Mouse (Mus musculus) neural tube, embryonic 13.5 days (tissue): ENCODE data around the gene Ifnb1. TPM values are rescaled to one million over a fixed set of nuclear protein-coding genes. Genes with fewer than 3 reads are reported as not detected.

ENCODE experiments used
- ATAC-seq: fragments of 200-750 bp; cut with Nextera tagmentation; 2 replicates; pipeline ENCODE4 v1.8.0; 2017; ENCODE audit warnings: low read depth, mild to moderate bottlenecking, moderate TSS enrichment, moderate library complexity
- H3K27ac ChIP-seq: fragments of 300-500 bp; sonication (generic); replicated peaks from 2 replicates; pipeline ENCODE4 v1.5.1; 2015; ENCODE audit warnings: moderate library complexity, mild to moderate bottlenecking, inconsistent platforms
- H3K27me3 ChIP-seq: fragments of 300-500 bp; sonication (generic); 2 replicates; pipeline ENCODE4 v1.6.1; 2015; ENCODE audit warnings: mild to moderate bottlenecking, inconsistent platforms
- H3K36me3 ChIP-seq: fragments of 300-500 bp; sonication (generic); 2 replicates; pipeline ENCODE4 v1.6.1; 2015; ENCODE audit warnings: mild to moderate bottlenecking, inconsistent platforms
- H3K4me1 ChIP-seq: fragments of 300-500 bp; sonication (generic); replicated peaks from 2 replicates; pipeline ENCODE4 v1.6.1; 2015; ENCODE audit warnings: inconsistent platforms
- H3K4me2 ChIP-seq: fragments of 300-500 bp; sonication (generic); 2 replicates; pipeline ENCODE4 v1.6.1; 2015; ENCODE audit warnings: inconsistent platforms, mild to moderate bottlenecking, moderate library complexity
- H3K4me3 ChIP-seq: fragments of 300-500 bp; sonication (generic); 2 replicates; pipeline ENCODE4 v1.5.1; 2015; ENCODE audit warnings: mild to moderate bottlenecking, inconsistent platforms
- H3K9ac ChIP-seq: fragments of 300-500 bp; sonication (generic); 2 replicates; pipeline ENCODE4 v1.6.1; 2015; ENCODE audit warnings: moderate library complexity, mild to moderate bottlenecking, inconsistent platforms
- H3K9me3 ChIP-seq: fragments of 300-500 bp; sonication (generic); 2 replicates; pipeline ENCODE4 v1.6.1; 2016; ENCODE audit warnings: inconsistent platforms
- WGBS: fragments of 180-500 bp; shearing (Covaris S2); methylation state at CpG from one replicate; pipeline ENCODE4 v1.1.7; 2015; 5-methylcytosine and 5-hydroxymethylcytosine counted together
- polyA plus RNA-seq: library from polyadenylated mRNA; unstranded; fragments of >200 nt; fragmentation: Nextera tagmentation; extraction: Ambion mirVana; gene quantifications from 2 replicates; pipeline ENCODE4 v1.2.1, GENCODE M21; 2015

Gene Ifnb1
- polyA plus RNA-seq, 1 experiment from 2014 or later = not detected

GRCm38 (mm10) chr4:88530892-88531291, 8.3 kb upstream of the Ifnb1 start:
- Histone ChIP-seq H3K9ac (no peak overlapping the region), H3K27ac (no peak overlapping the region), H3K4me1 (no peaks in the 10 kb centered on the region), H3K9me3 (no peaks in the 10 kb centered on the region), H3K27me3 (no peaks in the 10 kb centered on the region), H3K36me3 (no peaks in the 10 kb centered on the region), H3K4me2 (no peak overlapping the region), H3K4me3 (no peak overlapping the region)
- ATAC-seq = no peak
- 86% methylated on average over 2 of the region's 2 CpGs for WGBS

DNA sequence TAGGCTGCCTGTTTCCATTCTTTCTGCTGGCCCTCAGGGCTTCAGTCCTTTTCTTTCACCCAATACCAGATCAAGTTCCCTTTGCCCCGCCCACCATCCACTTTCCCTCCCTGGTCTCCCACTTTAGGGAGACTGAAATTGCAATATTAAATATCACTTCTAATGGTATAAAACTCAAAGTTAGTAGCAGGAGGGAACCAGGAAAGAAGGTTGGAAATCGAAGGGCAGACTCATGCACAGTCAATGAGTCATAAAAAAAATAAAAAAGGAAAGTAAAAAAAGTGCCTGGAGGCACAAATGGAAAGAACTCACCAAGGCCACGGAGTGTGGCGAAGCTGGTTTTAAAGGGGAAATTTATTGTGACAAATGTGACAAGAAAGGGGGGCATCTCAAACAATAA, 7.7 kb upstream of the Ifnb1 start:
- Histone ChIP-seq H3K9ac (no peak overlapping the region), H3K36me3 (no peaks in the 10 kb centered on the region), H3K27me3 (no peaks in the 10 kb centered on the region), H3K9me3 (no peaks in the 10 kb centered on the region), H3K4me2 (no peak overlapping the region), H3K27ac (no peak overlapping the region), H3K4me3 (no peak overlapping the region), H3K4me1 (no peaks in the 10 kb centered on the region)
- ATAC-seq = no peak
- WGBS = 66% methylated on average over 4 of the region's 4 CpGs

DNA sequence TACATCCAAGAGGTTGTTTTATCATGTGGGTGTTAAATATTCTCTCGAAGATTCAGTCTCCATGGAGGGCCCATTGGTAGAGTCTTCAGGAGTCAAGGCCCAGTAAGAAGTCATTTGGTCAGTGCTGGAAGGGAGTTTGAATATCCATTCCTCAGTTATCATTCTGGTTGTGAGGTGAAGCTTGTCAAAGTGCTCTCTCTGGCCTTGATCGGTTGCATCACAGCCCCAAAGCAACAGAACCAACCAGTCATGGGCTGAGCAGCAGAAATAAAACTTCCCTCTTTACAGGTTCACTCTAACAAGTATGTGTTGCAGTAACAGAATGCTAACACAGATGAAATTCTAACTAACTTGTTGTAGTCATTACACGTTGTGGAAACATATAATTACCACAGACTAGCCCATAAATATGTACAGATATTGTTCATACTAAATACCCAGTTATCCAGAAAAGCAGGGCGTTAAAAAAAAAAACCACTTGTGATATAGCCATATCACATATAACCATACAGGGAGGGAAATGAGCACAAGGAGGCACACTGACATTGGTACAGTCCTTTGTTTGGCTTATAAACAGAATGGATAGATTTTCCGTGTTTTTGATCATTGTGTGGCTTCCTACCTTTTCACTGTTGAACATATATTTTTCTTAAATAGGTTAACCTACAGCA, 3.9 kb upstream of the Ifnb1 start:
- Histone ChIP-seq H3K4me2 (no peak overlapping the region), H3K9me3 (no peaks in the 10 kb centered on the region), H3K4me3 (no peak overlapping the region), H3K27ac (no peak overlapping the region), H3K36me3 (no peaks in the 10 kb centered on the region), H3K9ac (no peak overlapping the region), H3K4me1 (no peaks in the 10 kb centered on the region), H3K27me3 (no peaks in the 10 kb centered on the region)
- ATAC-seq = no peak
- WGBS = 83% methylated on average over 5 of the region's 5 CpGs

DNA sequence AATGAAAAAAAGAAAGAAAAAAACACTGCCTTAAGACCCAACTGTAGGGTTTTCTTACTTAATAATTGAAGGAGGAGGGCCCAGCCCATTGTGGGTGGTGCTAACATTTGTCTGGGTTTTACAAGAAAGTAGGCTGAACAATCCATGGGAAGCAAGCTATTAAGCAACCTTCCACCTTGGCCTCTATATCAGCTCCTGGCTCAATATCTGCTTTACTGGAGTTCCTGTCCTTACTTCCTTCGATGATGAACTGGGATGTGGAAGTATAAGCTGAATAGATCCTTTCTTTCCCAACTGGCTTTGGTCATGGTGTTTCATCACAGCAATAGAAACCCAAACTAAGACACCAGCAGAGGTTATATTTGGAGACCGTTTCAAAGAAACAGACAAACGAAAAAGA, 2.8 kb upstream of the Ifnb1 start:
- H3K36me3 ChIP-seq = no peaks in the 10 kb centered on the region
- 80% methylated on average over 3 of the region's 3 CpGs for WGBS
- H3K4me3 ChIP-seq = no peak overlapping the region
- H3K27ac ChIP-seq = no peak overlapping the region
- no peak for ATAC-seq
- no peaks in the 10 kb centered on the region for H3K27me3 ChIP-seq
- H3K4me2 ChIP-seq = no peak overlapping the region
- no peak overlapping the region for H3K9ac ChIP-seq
- no peaks in the 10 kb centered on the region for H3K4me1 ChIP-seq
- no peaks in the 10 kb centered on the region for H3K9me3 ChIP-seq

DNA sequence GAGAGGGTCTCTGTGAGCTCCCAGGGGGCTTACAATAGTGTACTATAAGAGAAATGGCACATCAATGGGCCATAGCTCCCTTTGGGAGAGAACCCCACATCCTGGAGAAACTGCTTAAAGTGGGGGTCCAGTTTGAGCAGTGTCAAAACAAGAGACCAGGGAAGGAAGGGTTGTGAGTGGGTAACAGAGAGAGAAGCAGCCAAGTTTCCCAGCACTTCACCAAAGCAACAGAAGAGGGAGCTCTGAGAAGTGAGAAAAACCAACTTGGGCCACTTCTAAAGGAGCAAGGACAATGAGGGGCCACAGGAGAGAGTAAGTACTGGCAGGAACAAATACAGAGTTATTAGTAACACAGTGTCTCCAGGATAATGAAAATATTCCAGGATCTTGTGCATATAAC, 667 bp upstream of the Ifnb1 start:
- H3K4me3 ChIP-seq = no peak overlapping the region
- H3K27ac ChIP-seq = no peak overlapping the region
- no peaks in the 10 kb centered on the region for H3K27me3 ChIP-seq
- no peak overlapping the region for H3K9ac ChIP-seq
- no peak for ATAC-seq
- H3K36me3 ChIP-seq = no peaks in the 10 kb centered on the region
- H3K4me1 ChIP-seq = no peaks in the 10 kb centered on the region
- no peaks in the 10 kb centered on the region for H3K9me3 ChIP-seq
- no peak overlapping the region for H3K4me2 ChIP-seq

GRCm38 (mm10) chr4:88517957-88518356, 4.6 kb downstream of the Ifnb1 start:
- Histone ChIP-seq H3K27me3 (no peaks in the 10 kb centered on the region), H3K36me3 (no peaks in the 10 kb centered on the region), H3K9me3 (no peaks in the 10 kb centered on the region), H3K27ac (no peak overlapping the region), H3K9ac (no peak overlapping the region), H3K4me2 (no peak overlapping the region), H3K4me3 (no peak overlapping the region), H3K4me1 (no peaks in the 10 kb centered on the region; the same call in 1 of the 2 replicates)
- no peak for ATAC-seq
- 88% methylated on average over 2 of the region's 2 CpGs for WGBS

- ATAC-seq = no peak
- WGBS = 53% methylated on average over 4 of the region's 4 CpGs
- H3K4me2 ChIP-seq = no peak overlapping the region
- no peaks in the 10 kb centered on the region for H3K9me3 ChIP-seq
- H3K9ac ChIP-seq = no peak overlapping the region
- H3K36me3 ChIP-seq = no peaks in the 10 kb centered on the region
- H3K27me3 ChIP-seq = no peaks in the 10 kb centered on the region
- H3K4me1 ChIP-seq = no peaks in the 10 kb centered on the region; the same call in 1 of the 2 replicates
- no peak overlapping the region for H3K27ac ChIP-seq
- H3K4me3 ChIP-seq = no peak overlapping the region
Measured at GRCm38 (mm10) chr4:88515711-88516211, 6.8 kb downstream of the Ifnb1 start.

- H3K9me3 ChIP-seq = no peaks in the 10 kb centered on the region
- H3K4me3 ChIP-seq = no peak overlapping the region
- H3K4me1 ChIP-seq = no peaks in the 10 kb centered on the region; the same call in 1 of the 2 replicates
- no peak overlapping the region for H3K4me2 ChIP-seq
- no peaks in the 10 kb centered on the region for H3K36me3 ChIP-seq
- no peak for ATAC-seq
- no peaks in the 10 kb centered on the region for H3K27me3 ChIP-seq
- WGBS = 62% methylated on average over 2 of the region's 2 CpGs
- H3K9ac ChIP-seq = no peak overlapping the region
- H3K27ac ChIP-seq = no peak overlapping the region
Measured at GRCm38 (mm10) chr4:88515250-88515649, 7.3 kb downstream of the Ifnb1 start.

- Histone ChIP-seq H3K4me3 (no peak overlapping the region), H3K9ac (no peak overlapping the region), H3K9me3 (no peaks in the 10 kb centered on the region), H3K27me3 (no peaks in the 10 kb centered on the region), H3K36me3 (no peaks in the 10 kb centered on the region), H3K4me1 (no peaks in the 10 kb centered on the region; the same call in 1 of the 2 replicates), H3K4me2 (no peak overlapping the region), H3K27ac (no peak overlapping the region)
- no peak for ATAC-seq
- WGBS = 46% methylated on average over 4 of the region's 4 CpGs
Measured at GRCm38 (mm10) chr4:88514403-88514802, 8.2 kb downstream of the Ifnb1 start.

GRCm38 (mm10) chr4:88513743-88514142, 8.8 kb downstream of the Ifnb1 start:
- Histone ChIP-seq H3K27me3 (no peaks in the 10 kb centered on the region), H3K4me1 (no peaks in the 10 kb centered on the region; the same call in 1 of the 2 replicates), H3K4me2 (no peak overlapping the region), H3K9ac (no peak overlapping the region), H3K36me3 (no peaks in the 10 kb centered on the region), H3K9me3 (no peaks in the 10 kb centered on the region), H3K27ac (no peak overlapping the region), H3K4me3 (no peak overlapping the region)
- ATAC-seq = no peak
- WGBS = 95% methylated on average over 4 of the region's 4 CpGs

GRCm38 (mm10) chr4:88503753-88504152, 18.8 kb downstream of the Ifnb1 start:
- Histone ChIP-seq H3K9ac (no peak overlapping the region), H3K36me3 (no peaks in the 10 kb centered on the region), H3K4me2 (no peak overlapping the region), H3K4me1 (no peaks in the 10 kb centered on the region), H3K27ac (no peak overlapping the region), H3K9me3 (no peaks in the 10 kb centered on the region), H3K27me3 (no peaks in the 10 kb centered on the region), H3K4me3 (no peak overlapping the region)
- ATAC-seq = no peak
- 77% methylated on average over 4 of the region's 4 CpGs for WGBS

GRCm38 (mm10) chr4:88501247-88501646, 21.3 kb downstream of the Ifnb1 start:
- Histone ChIP-seq H3K9ac (no peak overlapping the region), H3K9me3 (no peaks in the 10 kb centered on the region), H3K4me1 (no peaks in the 10 kb centered on the region), H3K36me3 (no peaks in the 10 kb centered on the region), H3K4me3 (no peak overlapping the region), H3K27ac (no peak overlapping the region), H3K27me3 (no peaks in the 10 kb centered on the region), H3K4me2 (no peak overlapping the region)
- WGBS = 82% methylated on average over 3 of the region's 3 CpGs
- no peak for ATAC-seq
